ENCODE assay signal across 8 mouse cellular contexts in genomic region chr8:71570291-71570954, GRCm38 (mm10). TPM values are rescaled to one million over a fixed set of nuclear protein-coding genes. Genes with fewer than 3 reads are reported as not detected.
A peak's percentile ranks its signal among the peaks of the same experiment; 100 is the strongest.
DNase-seq lines count a peak whose midpoint lies in the region; ATAC-seq and TF ChIP-seq lines count a peak whose summit lies in the region.

No protein-coding gene starts in this region.

- DNase-seq in Patski (ENCODE audit: low read depth, low spot score), result peak; percentile 86
- peak; percentile 97 to 98 for DNase-seq in cerebellum, postnatal 14 days
- peak; percentile 89 for DNase-seq in gastrocnemius, adult 18-20 months (ENCODE audit: low spot score)
- peak; percentile 97 for DNase-seq in left cerebral cortex, adult 11 months (ENCODE audit: low spot score)
- peak; percentile 99 for DNase-seq in lung, postnatal 36 days
- peak; percentile 97 for DNase-seq in retina, postnatal 1 day
- DNase-seq in thymus, postnatal 4 days, result peak; percentile 94

- H3K27ac ChIP-seq in hindbrain, embryonic 16.5 days (ENCODE audit: low read depth, low read length), result peak overlapping the region; percentile 90

- H3K9ac ChIP-seq in hindbrain, embryonic 16.5 days (ENCODE audit: low read depth, low read length), result peak overlapping the region; percentile 77

- CTCF ChIA-PET in Patski (lab: Charles Lee), result interaction anchor here (0.8 to 1.1 kb wide), 5 partner anchors 9 to 91 kb away, joined by 3 to 4 read pairs (median 3); no protein-coding TSS in a partner anchor

- H3K27me3 ChIP-seq in Patski, result no peaks in the 10 kb centered on the region
- 0 out of 2 replicates have a peak, but pooled peaks cover 3% of the 10 kb centered on the region for H3K27me3 ChIP-seq in hindbrain, embryonic 16.5 days (replicated peaks; ENCODE audit: control insufficient read depth, insufficient read depth, low read length)

- peak overlapping the region; percentile 68 for H3K4me3 ChIP-seq in hindbrain, embryonic 16.5 days (ENCODE audit: low read length)

- peak overlapping the region; percentile 69 for H3K4me2 ChIP-seq in hindbrain, embryonic 16.5 days (ENCODE audit: low read length)

- in situ Hi-C loops in Patski (cut with MboI; ENCODE audit: low pct_unique_long_range_greater_than_20kb), result no loop called here

- no peaks in the 10 kb centered on the region for H3K9me3 ChIP-seq in hindbrain, embryonic 16.5 days (ENCODE audit: control insufficient read depth, low read length)

- ATAC-seq in Patski, result peak; percentile 70
- peak; percentile 91 for ATAC-seq in hindbrain, embryonic 16.5 days

- TF ChIP-seq CTCF in Patski (IDR thresholded peaks at IDR 0.05), result no peak

- POLR2A ChIA-PET in Patski (lab: Charles Lee), result interaction anchor here (1.2 to 4.0 kb wide), 2 partner anchors 21 to 24 kb away, joined by 6 to 12 read pairs; partner anchors contain the start of gene Pgls

- WGBS in hindbrain, embryonic 16.5 days, result 1% methylated on average over 41 of the region's 41 CpGs

- H3K4me1 ChIP-seq in hindbrain, embryonic 16.5 days (ENCODE audit: control insufficient read depth, insufficient read depth, low read depth, low read length), result peaks cover 32% of the 10 kb centered on the region

- H3K36me3 ChIP-seq in hindbrain, embryonic 16.5 days (ENCODE audit: control insufficient read depth, insufficient read depth, low read length), result no peaks in the 10 kb centered on the region

RNA-seq across cellular contexts. Expression of gene Slc27a1, which starts 1.7 kb away (rescaled TPM):
- 40.9 TPM for polyA plus RNA-seq in Patski (2021)
- total RNA-seq in gastrocnemius, adult 18-20 months (2021), result 10 to 100 TPM; 78.7 to 93.8 TPM
- 102 and 107 TPM in 2 replicates for polyA plus RNA-seq in hindbrain, embryonic 16.5 days (2015; fragmentation: Nextera tagmentation; extraction: Ambion mirVana)

RNA-seq across cellular contexts. Expression of gene Nxnl1, which starts 4.0 kb away (rescaled TPM):
- 0.85 TPM for polyA plus RNA-seq in Patski (2021)
- not detected for total RNA-seq in gastrocnemius, adult 18-20 months (2021)
- not detected in 2 replicates for polyA plus RNA-seq in hindbrain, embryonic 16.5 days (2015; fragmentation: Nextera tagmentation; extraction: Ambion mirVana)

RNA-seq across cellular contexts. Expression of gene Tmem221, which starts 11.8 kb away (rescaled TPM):
- polyA plus RNA-seq in Patski (2021), result 3.4 TPM
- not detected for total RNA-seq in gastrocnemius, adult 18-20 months (2021)
- polyA plus RNA-seq in hindbrain, embryonic 16.5 days (2015; fragmentation: Nextera tagmentation; extraction: Ambion mirVana), result 0.09 and 0.19 TPM in 2 replicates

RNA-seq across cellular contexts. Expression of gene Pgls, which starts 21.6 kb away (rescaled TPM):
- 127 TPM for polyA plus RNA-seq in Patski (2021)
- total RNA-seq in gastrocnemius, adult 18-20 months (2021), result 10 to 100 TPM; 23.2 to 23.7 TPM
- 220 and 237 TPM in 2 replicates for polyA plus RNA-seq in hindbrain, embryonic 16.5 days (2015; fragmentation: Nextera tagmentation; extraction: Ambion mirVana)

RNA-seq across cellular contexts. Expression of gene Fam129c, which starts 27.0 kb away (rescaled TPM):
- polyA plus RNA-seq in Patski (2021), result 10.8 TPM
- total RNA-seq in gastrocnemius, adult 18-20 months (2021), result 1 to 10 TPM in 1 of 2 experiments, under 1 TPM in 1; 0.57 to 1.3 TPM
- polyA plus RNA-seq in hindbrain, embryonic 16.5 days (2015; fragmentation: Nextera tagmentation; extraction: Ambion mirVana), result 6.4 and 7.8 TPM in 2 replicates

Comparison
In these comparisons a context has a peak if more than half of its experiments do, and no peak if none do; other contexts are left out.
1. Peak in every context shown above with its lines: DNase-seq, ATAC-seq, H3K4me3 ChIP-seq and H3K27ac ChIP-seq.